8 mouse cellular contexts compared by ENCODE assay signal in the genomic region with DNA sequence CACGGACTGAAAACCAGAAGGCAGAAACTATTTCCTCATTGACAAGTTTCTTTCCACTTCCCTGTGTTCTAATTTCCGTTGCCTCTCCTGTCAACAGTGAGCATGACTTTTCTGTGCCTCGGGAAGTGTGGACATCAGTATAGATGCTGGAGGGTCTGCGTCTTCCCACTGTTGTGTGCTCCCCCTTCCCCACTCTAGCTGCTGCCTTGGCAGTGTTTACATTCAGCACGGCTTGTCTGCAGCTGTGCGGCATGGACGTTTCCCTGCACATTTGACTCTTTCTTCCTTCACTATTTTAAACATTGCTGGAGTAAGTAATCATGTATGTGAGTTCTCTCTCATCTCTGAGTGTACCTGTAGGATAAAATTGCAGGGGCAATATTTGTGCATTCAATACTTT.
"Had no signal": no experiment of that assay in that cellular context is flagged by ENCODE, and none has a peak within 500 bp of the region (broad histone marks: within the 10 kb centered on the region; RNA-seq: fewer than 3 reads in every experiment).

No protein-coding gene starts in this region.

- H3K4me2 ChIP-seq: limb, embryonic 15.5 days; liver, embryonic 12.5 days; midbrain, embryonic 12.5 days had no signal

- H3K9me3 ChIP-seq: limb, embryonic 15.5 days; liver, embryonic 12.5 days; midbrain, embryonic 12.5 days had no signal

- H3K4me3 ChIP-seq: limb, embryonic 15.5 days; liver, embryonic 12.5 days; midbrain, embryonic 12.5 days had no signal

- ATAC-seq: liver, embryonic 12.5 days had no signal

- H3K27ac ChIP-seq: limb, embryonic 15.5 days; liver, embryonic 12.5 days; midbrain, embryonic 12.5 days had no signal

- DNase-seq: kidney, adult 18-20 months; kidney, postnatal 10 days; layer of hippocampus, postnatal 36 days; right cerebral cortex, postnatal 14 days; thymus, postnatal 36 days had no signal

- H3K9ac ChIP-seq: limb, embryonic 15.5 days; liver, embryonic 12.5 days; midbrain, embryonic 12.5 days had no signal

- H3K27me3 ChIP-seq: limb, embryonic 15.5 days; liver, embryonic 12.5 days; midbrain, embryonic 12.5 days had no signal

- H3K36me3 ChIP-seq: limb, embryonic 15.5 days; liver, embryonic 12.5 days; midbrain, embryonic 12.5 days had no signal

- H3K4me1 ChIP-seq: limb, embryonic 15.5 days; liver, embryonic 12.5 days; midbrain, embryonic 12.5 days had no signal
